Mouse (Mus musculus) heart, postnatal 0 days (tissue): ENCODE data around the gene Card6.

Experiments
- CTCF ChIP-seq: IDR thresholded peaks from 2 replicates; pipeline ENCODE4 v1.5.1; 2016; ENCODE audit warnings: antibody characterized with exemption, control low read depth, low read depth
- EP300 ChIP-seq: IDR thresholded peaks from 2 replicates; pipeline ENCODE4 v1.6.1; 2016; ENCODE audit warnings: antibody characterized with exemption, low read depth

DNA sequence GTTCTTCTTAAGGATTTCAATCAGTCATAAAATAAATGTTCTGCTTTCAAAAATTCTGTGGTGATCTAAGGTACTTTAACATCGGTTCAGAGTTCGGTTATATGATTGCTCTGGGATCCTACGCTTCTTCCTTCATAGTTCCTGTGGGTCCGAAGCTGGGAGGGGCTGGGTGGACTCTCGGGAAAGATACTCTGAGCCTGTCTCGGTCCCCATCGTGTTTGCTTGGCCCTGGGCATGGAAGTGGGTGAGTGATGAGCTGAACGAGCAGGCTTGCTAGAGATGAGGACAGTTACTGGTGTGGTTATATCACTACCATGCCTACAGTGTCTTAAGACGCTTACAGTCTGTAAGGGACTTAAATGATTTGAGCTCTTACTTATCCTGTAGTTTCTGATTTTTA lies 10.3 kb upstream of the Card6 start:
- TF ChIP-seq CTCF (no peak), EP300 (no peak)
